Mouse (Mus musculus) myocyte (in vitro differentiated cells): ENCODE measurements around the gene Map3k20.

Experiments
- CEBPB ChIP-seq: IDR thresholded peaks from 2 replicates; pipeline ENCODE4 v1.6.1; 2011; ENCODE audit warnings: mild to moderate bottlenecking, moderate library complexity; ENCODE audit not compliant: poor library complexity, insufficient read depth, severe bottlenecking
- TCF12 ChIP-seq: IDR thresholded peaks from one replicate; pipeline ENCODE4 v1.6.1; 2011; ENCODE audit warnings: mild to moderate bottlenecking, control low read depth; ENCODE audit not compliant: poor library complexity, insufficient read depth, severe bottlenecking

GRCm38 (mm10) chr2:72246376-72246775, 39.1 kb upstream of the Map3k20 start:
- TF ChIP-seq TCF12, result no peak
- TF ChIP-seq CEBPB, result no peak
